Mouse (Mus musculus): Measurements from ENCODE around the gene Cdk4.

Cdk4 gene

GRCm38 (mm10) chr10:127099868-127100267 lies 36.5 kb downstream of the Cdk4 start:
- DNase-seq (ENCODE audit: low read depth, low spot score) = no peak

DNA sequence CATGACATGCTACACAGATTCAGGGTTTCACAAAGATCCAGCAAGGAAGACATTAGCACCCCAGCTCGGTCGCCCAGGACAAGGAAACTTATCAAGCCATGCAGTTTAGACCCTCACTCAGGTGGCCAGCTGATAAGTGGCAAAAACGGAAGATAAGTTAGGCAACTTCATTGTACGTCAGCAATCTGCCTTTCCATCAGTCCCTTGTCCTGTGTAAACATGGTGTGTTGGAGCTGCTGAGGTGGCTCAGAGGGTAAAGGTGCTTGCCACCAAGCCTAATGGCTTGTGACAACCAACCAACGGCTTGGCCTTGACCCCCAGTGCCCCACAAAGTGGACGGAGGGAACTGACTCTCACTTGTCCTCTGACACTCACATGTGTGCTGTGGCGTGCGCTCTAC lies 37.1 kb downstream of the Cdk4 start:
- DNase-seq (ENCODE audit: low read depth, low spot score) = no peak

- DNase-seq (ENCODE audit: low read depth, low spot score) = no peak
Observed at GRCm38 (mm10) chr10:127101151-127101550, 37.8 kb downstream of the Cdk4 start.

- DNase-seq (ENCODE audit: low read depth, low spot score) = no peak
Observed at GRCm38 (mm10) chr10:127103631-127104030, 40.3 kb downstream of the Cdk4 start.

GRCm38 (mm10) chr10:127107563-127108261 lies 44.4 kb downstream of the Cdk4 start:
- DNase-seq (ENCODE audit: low read depth, low spot score) = no peak

DNA sequence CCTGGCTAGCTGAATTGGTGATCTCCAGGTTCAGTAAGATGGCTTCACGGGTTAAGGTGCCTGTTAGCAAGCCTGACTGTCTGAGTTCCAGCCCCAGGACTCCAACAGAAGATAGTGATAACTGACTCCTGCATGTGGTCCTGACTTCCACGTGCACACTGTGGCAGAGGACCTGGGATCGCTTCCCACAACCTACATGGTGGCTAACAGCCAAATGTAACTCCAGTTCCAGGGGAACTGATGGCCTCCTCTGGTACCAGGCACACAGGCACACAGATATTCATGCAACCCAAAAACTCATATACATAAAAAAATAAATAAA lies 44.9 kb downstream of the Cdk4 start:
- no peak for DNase-seq (ENCODE audit: low read depth, low spot score)

DNA sequence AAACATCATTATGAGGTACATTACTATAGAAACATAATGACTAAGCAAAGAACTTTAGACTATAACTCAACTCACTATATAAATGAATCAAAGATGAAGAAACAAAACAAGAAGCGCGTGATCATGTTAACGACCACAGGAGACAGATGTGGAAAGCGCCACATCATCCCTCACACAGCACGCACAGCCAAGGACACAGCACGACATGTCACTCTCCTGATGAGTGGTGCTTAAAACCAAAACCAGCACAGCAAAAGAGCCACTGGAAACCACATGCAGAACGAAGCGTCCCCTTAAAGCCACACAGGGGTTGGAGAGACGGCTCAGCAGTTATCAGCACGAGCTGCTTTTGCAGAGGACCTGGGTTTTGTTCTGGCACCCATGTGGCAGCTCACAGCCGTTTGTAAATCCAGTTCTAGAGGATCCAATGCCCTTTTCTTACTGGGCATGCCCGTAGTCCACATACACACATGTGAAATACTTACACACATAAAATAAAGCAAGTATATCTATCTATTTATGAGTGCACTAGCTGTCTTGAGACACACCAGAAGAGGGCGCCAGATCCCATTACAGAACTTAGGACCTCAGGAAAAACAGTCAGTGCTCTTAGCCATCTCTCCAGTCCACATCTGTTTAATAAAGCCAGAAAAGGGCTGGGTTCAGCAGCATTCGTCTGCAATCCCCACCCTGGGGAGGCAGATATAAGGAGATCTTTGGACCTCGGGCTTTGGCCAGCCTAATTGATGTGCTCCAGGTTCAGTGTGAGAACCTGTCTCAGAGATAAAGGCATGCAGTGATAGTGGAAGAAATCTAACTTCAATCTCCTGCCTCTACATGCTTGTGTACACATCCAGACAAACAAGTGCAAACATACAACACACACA lies 47.9 kb downstream of the Cdk4 start:
- DNase-seq (ENCODE audit: low read depth, low spot score) = no peak

GRCm38 (mm10) chr10:127114408-127114807 lies 51.1 kb downstream of the Cdk4 start:
- DNase-seq (ENCODE audit: low read depth, low spot score) = no peak

GRCm38 (mm10) chr10:127115068-127115467 lies 51.7 kb downstream of the Cdk4 start:
- DNase-seq (ENCODE audit: low read depth, low spot score) = no peak

Measured in telencephalon, adult 2 months (tissue).